Mouse (Mus musculus): ENCODE results near the gene Kif26a.

Gene Kif26a

GRCm38 (mm10) chr12:112221290-112221689 is 75.3 kb downstream of the Kif26a start:
- DNase-seq (ENCODE audit: low read depth, low spot score), result no peak

GRCm38 (mm10) chr12:112221754-112222439 is 75.9 kb downstream of the Kif26a start:
- no peak for DNase-seq (ENCODE audit: low read depth, low spot score)

DNA sequence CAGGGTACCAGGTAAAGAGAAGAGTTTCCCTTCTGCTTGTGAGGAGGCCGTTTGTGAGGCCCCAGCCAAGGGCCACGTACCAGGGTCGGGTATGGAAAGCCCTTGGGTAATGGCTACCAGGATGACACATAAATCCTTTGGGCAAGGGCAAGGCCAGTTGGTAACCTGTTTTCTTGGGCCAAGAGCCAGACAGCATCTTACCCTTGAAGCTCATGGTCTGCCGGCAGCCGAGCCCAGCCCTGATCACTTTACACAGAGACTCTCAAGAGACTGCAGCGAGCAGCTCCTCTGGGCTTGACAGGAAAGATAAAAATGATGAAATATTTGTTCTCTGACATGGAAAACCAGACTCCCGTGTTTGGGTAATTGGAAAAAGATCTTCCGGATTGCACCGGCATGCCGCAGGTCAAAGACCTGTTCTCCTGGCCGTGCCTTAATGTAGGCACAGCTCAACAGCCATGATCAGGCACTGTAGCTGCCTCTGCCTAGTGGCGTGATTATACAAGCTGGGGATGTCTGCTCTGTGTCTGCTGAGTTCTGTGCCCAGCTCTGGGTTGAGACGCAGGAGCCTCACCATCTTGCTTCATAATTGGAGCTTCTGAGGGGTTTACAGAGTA is 77.8 kb downstream of the Kif26a start:
- no peak for DNase-seq (ENCODE audit: low read depth, low spot score)

DNA sequence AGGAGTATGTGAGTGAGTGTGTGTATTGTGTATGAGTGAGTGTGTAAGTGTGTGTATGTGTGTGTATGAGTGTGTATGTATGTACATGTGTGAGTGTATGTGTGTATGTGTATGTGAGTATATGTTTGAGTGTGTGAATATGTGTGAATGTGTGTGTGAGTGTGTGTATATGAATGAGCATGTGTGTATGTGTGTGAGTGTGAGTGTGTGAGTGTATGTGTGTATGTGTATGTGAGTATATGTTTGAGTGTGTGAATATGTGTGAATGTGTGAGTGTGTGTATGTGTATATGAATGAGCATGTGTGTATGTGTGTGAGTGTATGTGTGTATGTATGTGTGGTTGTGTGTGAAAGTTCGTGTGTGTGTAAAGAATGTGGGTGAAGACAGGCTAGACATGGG is 80.2 kb downstream of the Kif26a start:
- no peak for DNase-seq (ENCODE audit: low read depth, low spot score)

DNA sequence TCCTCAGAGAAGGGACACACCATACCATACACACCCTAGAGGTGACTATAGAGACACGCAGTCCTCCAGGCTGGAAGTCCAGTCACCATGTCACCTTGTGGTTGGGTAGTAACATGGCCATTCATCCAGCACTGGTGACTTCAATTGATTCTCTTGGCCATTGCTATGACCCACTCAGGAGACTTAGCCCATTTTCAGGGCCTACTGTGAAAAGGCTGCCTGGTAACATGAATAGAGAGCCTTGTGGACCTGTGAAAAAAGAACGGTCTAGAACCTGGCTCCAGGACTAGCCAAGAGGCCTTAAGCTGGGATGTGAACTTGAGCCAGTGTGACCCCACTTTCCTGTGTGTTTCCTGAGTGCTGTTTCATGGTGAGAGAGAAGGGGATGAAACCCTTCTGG is 80.6 kb downstream of the Kif26a start:
- DNase-seq (ENCODE audit: low read depth, low spot score), result no peak

GRCm38 (mm10) chr12:112229084-112229483 is 83.1 kb downstream of the Kif26a start:
- DNase-seq (ENCODE audit: low read depth, low spot score), result no peak

DNA sequence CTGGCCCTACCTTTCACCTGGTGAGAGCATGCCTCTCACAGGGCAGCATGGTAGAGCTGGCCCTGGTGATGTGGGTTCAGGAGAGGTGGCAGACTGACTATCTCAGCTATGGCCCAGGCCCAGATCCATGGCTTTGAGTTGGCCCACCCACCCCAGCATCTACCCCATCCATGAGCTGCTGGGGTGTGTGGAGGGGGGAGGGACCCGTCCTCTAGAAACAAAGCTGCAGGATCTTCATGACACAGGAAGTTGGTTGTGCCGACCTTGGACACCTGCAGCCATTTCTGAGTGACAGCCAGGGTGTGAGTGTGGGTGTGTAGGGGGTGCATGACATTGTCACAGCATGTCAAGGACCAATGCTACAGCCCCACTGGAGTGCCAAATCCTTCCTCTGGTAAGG is 84.2 kb downstream of the Kif26a start:
- no peak for DNase-seq (ENCODE audit: low read depth, low spot score)
